Comparison of ENCODE assay signal across 16 mouse cellular contexts in genomic region chr9:43808099-43808498, GRCm38 (mm10).
DNase-seq lines count a peak whose midpoint lies in the region; ATAC-seq lines count a peak whose summit lies in the region.
"Had no signal": no experiment of that assay in that cellular context is flagged by ENCODE, and none has a peak within 500 bp of the region (broad histone marks: within the 10 kb centered on the region; RNA-seq: fewer than 3 reads in every experiment).

No protein-coding gene starts in this region.

- DNase-seq in forebrain, embryonic 11.5 days (ENCODE audit: low spot score) = no peak
- peak; percentile 90 for DNase-seq in midbrain, embryonic 11.5 days (ENCODE audit: low spot score, missing footprints)
- DNase-seq in limb, embryonic 10.5 days (ENCODE audit: low spot score) = peak; percentile 38
- no peak for DNase-seq in heart, adult 18-20 months
- no peak for DNase-seq in frontal cortex, postnatal 36 days (ENCODE audit: low spot score in 2 of 2)
- DNase-seq: adrenal gland, adult 2 months; cerebellum, adult 2 months; gastrocnemius, postnatal 14 days; lung, adult 18-20 months; thymus, postnatal 4 days had no signal

- no peak overlapping the region for H3K4me3 ChIP-seq in forebrain, embryonic 12.5 days (replicated peaks)
- no peak overlapping the region for H3K4me3 ChIP-seq in forebrain, embryonic 11.5 days (ENCODE audit: low read depth, low read length)
- no peak overlapping the region for H3K4me3 ChIP-seq in midbrain, embryonic 11.5 days (ENCODE audit: low read depth, low read length)
- no peak overlapping the region for H3K4me3 ChIP-seq in midbrain, embryonic 16.5 days (ENCODE audit: low read depth, low read length)
- H3K4me3 ChIP-seq in limb, embryonic 10.5 days = 0 out of 2 replicates have a peak overlapping the region, but pooled peaks have one; percentile 3
- no peak overlapping the region for H3K4me3 ChIP-seq in neural tube, embryonic 13.5 days
- H3K4me3 ChIP-seq: forebrain, embryonic 15.5 days; heart, embryonic 13.5 days had no signal

- peaks cover 17% of the 10 kb centered on the region for H3K4me1 ChIP-seq in forebrain, embryonic 12.5 days
- peaks cover 7% of the 10 kb centered on the region; the same call in 1 of the 2 replicates for H3K4me1 ChIP-seq in forebrain, embryonic 11.5 days (replicated peaks; ENCODE audit: control insufficient read depth, insufficient read depth, low read length)
- H3K4me1 ChIP-seq in midbrain, embryonic 11.5 days (ENCODE audit: control insufficient read depth, insufficient read depth, low read length) = no peaks in the 10 kb centered on the region
- no peaks in the 10 kb centered on the region; the same call in 1 of the 2 replicates for H3K4me1 ChIP-seq in midbrain, embryonic 16.5 days (ENCODE audit: control insufficient read depth, insufficient read depth, low read length)
- H3K4me1 ChIP-seq in limb, embryonic 10.5 days = peaks cover 18% of the 10 kb centered on the region
- peaks cover 30% of the 10 kb centered on the region for H3K4me1 ChIP-seq in neural tube, embryonic 13.5 days (replicated peaks)

- H3K27ac ChIP-seq in forebrain, embryonic 12.5 days = peak overlapping the region; percentile 50; the same call in 1 of the 2 replicates
- no peak overlapping the region for H3K27ac ChIP-seq in forebrain, embryonic 11.5 days (ENCODE audit: low read depth, low read length)
- H3K27ac ChIP-seq in midbrain, embryonic 11.5 days (ENCODE audit: low read depth, low read length) = no peak overlapping the region
- H3K27ac ChIP-seq in midbrain, embryonic 16.5 days (ENCODE audit: low read length) = no peak overlapping the region
- peak overlapping the region; percentile 46; the same call in 1 of the 2 replicates for H3K27ac ChIP-seq in limb, embryonic 10.5 days
- H3K27ac ChIP-seq in neural tube, embryonic 13.5 days (replicated peaks) = peak overlapping the region; percentile 59
- H3K27ac ChIP-seq: forebrain, embryonic 15.5 days; heart, embryonic 13.5 days; kidney, postnatal 0 days had no signal

- WGBS in forebrain, embryonic 12.5 days = 4% methylated on average over 3 of the region's 4 CpGs
- WGBS in forebrain, embryonic 11.5 days = 7% methylated on average over 3 of the region's 4 CpGs
- WGBS in midbrain, embryonic 11.5 days = 10% methylated on average over 3 of the region's 4 CpGs
- WGBS in midbrain, embryonic 16.5 days = 21% methylated on average over 3 of the region's 4 CpGs
- WGBS in limb, embryonic 10.5 days = 4% methylated on average over 3 of the region's 4 CpGs
- WGBS in neural tube, embryonic 13.5 days = 6% methylated on average over 3 of the region's 4 CpGs

- peaks cover 12% of the 10 kb centered on the region; the same call in 1 of the 2 replicates for H3K27me3 ChIP-seq in forebrain, embryonic 12.5 days
- H3K27me3 ChIP-seq in forebrain, embryonic 11.5 days (ENCODE audit: control insufficient read depth, insufficient read depth, low read length) = no peaks in the 10 kb centered on the region
- no peaks in the 10 kb centered on the region for H3K27me3 ChIP-seq in midbrain, embryonic 11.5 days (ENCODE audit: control insufficient read depth, insufficient read depth, low read length)
- no peaks in the 10 kb centered on the region for H3K27me3 ChIP-seq in midbrain, embryonic 16.5 days (ENCODE audit: control insufficient read depth, insufficient read depth, low read depth, low read length)
- H3K27me3 ChIP-seq in limb, embryonic 10.5 days (ENCODE audit: low read depth, poor library complexity, severe bottlenecking) = 0 out of 2 replicates have a peak, but pooled peaks cover 4% of the 10 kb centered on the region
- H3K27me3 ChIP-seq in neural tube, embryonic 13.5 days = no peaks in the 10 kb centered on the region
- H3K27me3 ChIP-seq: forebrain, embryonic 15.5 days had no signal

- H3K36me3 ChIP-seq in forebrain, embryonic 12.5 days (replicated peaks) = peaks cover 22% of the 10 kb centered on the region
- H3K36me3 ChIP-seq in forebrain, embryonic 11.5 days (ENCODE audit: control insufficient read depth, insufficient read depth, low read length) = no peaks in the 10 kb centered on the region; the same call in 1 of the 2 replicates
- no peaks in the 10 kb centered on the region for H3K36me3 ChIP-seq in midbrain, embryonic 11.5 days (ENCODE audit: control insufficient read depth, insufficient read depth, low read length)
- no peaks in the 10 kb centered on the region; the same call in 1 of the 2 replicates for H3K36me3 ChIP-seq in midbrain, embryonic 16.5 days (ENCODE audit: control insufficient read depth, insufficient read depth, low read length)
- peaks cover 11% of the 10 kb centered on the region for H3K36me3 ChIP-seq in limb, embryonic 10.5 days
- H3K36me3 ChIP-seq in neural tube, embryonic 13.5 days = peaks cover 33% of the 10 kb centered on the region

- no peak for ATAC-seq in forebrain, embryonic 12.5 days (ENCODE audit: low FRiP score)
- ATAC-seq in forebrain, embryonic 11.5 days (replicated peaks; ENCODE audit: low FRiP score) = no peak; the same call in 1 of the 2 replicates
- no peak for ATAC-seq in midbrain, embryonic 11.5 days (ENCODE audit: low FRiP score)
- no peak for ATAC-seq in midbrain, embryonic 16.5 days
- ATAC-seq in neural tube, embryonic 13.5 days (ENCODE audit: low read depth) = peak; percentile 28; the same call in 1 of the 2 replicates

- 0 out of 2 replicates have a peak overlapping the region, but pooled peaks have one; percentile 3 for H3K4me2 ChIP-seq in forebrain, embryonic 12.5 days
- no peak overlapping the region for H3K4me2 ChIP-seq in forebrain, embryonic 11.5 days (ENCODE audit: low read depth, low read length, severe bottlenecking)
- no peak overlapping the region for H3K4me2 ChIP-seq in midbrain, embryonic 11.5 days
- H3K4me2 ChIP-seq in midbrain, embryonic 16.5 days (ENCODE audit: low read length) = no peak overlapping the region
- H3K4me2 ChIP-seq in neural tube, embryonic 13.5 days = no peak overlapping the region
- H3K4me2 ChIP-seq: forebrain, embryonic 15.5 days; heart, embryonic 13.5 days had no signal

- H3K9ac ChIP-seq in forebrain, embryonic 12.5 days = no peak overlapping the region
- no peak overlapping the region for H3K9ac ChIP-seq in forebrain, embryonic 11.5 days (ENCODE audit: low read length)
- H3K9ac ChIP-seq in midbrain, embryonic 11.5 days (ENCODE audit: low read length) = no peak overlapping the region
- no peak overlapping the region for H3K9ac ChIP-seq in midbrain, embryonic 16.5 days (ENCODE audit: low read depth, low read length)
- H3K9ac ChIP-seq in neural tube, embryonic 13.5 days = 0 out of 2 replicates have a peak overlapping the region, but pooled peaks have one; percentile 17
- H3K9ac ChIP-seq: forebrain, embryonic 15.5 days; heart, embryonic 13.5 days had no signal

- no peaks in the 10 kb centered on the region for H3K9me3 ChIP-seq in forebrain, embryonic 12.5 days
- no peaks in the 10 kb centered on the region for H3K9me3 ChIP-seq in forebrain, embryonic 11.5 days (ENCODE audit: control insufficient read depth, low read length)
- H3K9me3 ChIP-seq in midbrain, embryonic 11.5 days (ENCODE audit: control insufficient read depth, low read length) = no peaks in the 10 kb centered on the region
- H3K9me3 ChIP-seq in midbrain, embryonic 16.5 days (replicated peaks; ENCODE audit: control insufficient read depth, low read length, poor library complexity, severe bottlenecking) = no peaks in the 10 kb centered on the region
- H3K9me3 ChIP-seq in limb, embryonic 10.5 days (replicated peaks) = no peaks in the 10 kb centered on the region
- 0 out of 2 replicates have a peak, but pooled peaks cover 3% of the 10 kb centered on the region for H3K9me3 ChIP-seq in neural tube, embryonic 13.5 days
- H3K9me3 ChIP-seq: forebrain, embryonic 15.5 days; heart, embryonic 13.5 days had no signal

Comparison
In these comparisons a context has a peak if more than half of its experiments do, and no peak if none do; other contexts are left out.
1. H3K27ac ChIP-seq: peak in forebrain, embryonic 12.5 days (single experiment), limb, embryonic 10.5 days (single experiment) and neural tube, embryonic 13.5 days (single experiment); none in forebrain, embryonic 11.5 days (single experiment), midbrain, embryonic 11.5 days (single experiment) and midbrain, embryonic 16.5 days (single experiment).
2. DNase-seq: peak in midbrain, embryonic 11.5 days (single experiment) and limb, embryonic 10.5 days (single experiment); none in forebrain, embryonic 11.5 days (single experiment), heart, adult 18-20 months (0 of 2) and frontal cortex, postnatal 36 days (0 of 2).